Mouse (Mus musculus) G1E (cell line): ENCODE measurements around the gene Rchy1. TPM values are rescaled to one million over a fixed set of nuclear protein-coding genes. Genes with fewer than 3 reads are reported as not detected.
A peak's percentile ranks its signal among the peaks of the same experiment; 100 is the strongest.

Experiments
- ATAC-seq: 2 replicates; pipeline ENCODE4 v1.8.0; 2016; ENCODE audit warnings: mild to moderate bottlenecking; ENCODE audit not compliant: insufficient number of reproducible peaks, poor library complexity, low FRiP score, severe bottlenecking; ENCODE audit errors: extremely low read depth
- DNase-seq: peaks from one replicate; pipeline ENCODE4 v3.0.0; 2012; ENCODE audit warnings: low spot score
- H3K27me3 ChIP-seq: 2 replicates; pipeline ENCODE4 v1.6.1; 2012; ENCODE audit warnings: mild to moderate bottlenecking, low read length, inconsistent platforms; ENCODE audit not compliant: insufficient read depth
- H3K36me3 ChIP-seq: replicated peaks from 2 replicates; pipeline ENCODE3; 2012; ENCODE audit warnings: mild to moderate bottlenecking, inconsistent platforms
- H3K4me1 ChIP-seq: 2 replicates; pipeline ENCODE4 v1.6.1; 2012; ENCODE audit warnings: low read depth, low read length, inconsistent platforms, mixed read lengths; ENCODE audit not compliant: insufficient read depth
- H3K4me3 ChIP-seq: 2 replicates; pipeline ENCODE4 v1.5.1; 2012; ENCODE audit warnings: low read depth, mild to moderate bottlenecking, inconsistent platforms, low read length, moderate library complexity, mixed read lengths
- H3K9me3 ChIP-seq: replicated peaks from 2 replicates; pipeline ENCODE4 v1.6.1; 2012; ENCODE audit warnings: inconsistent platforms
- CTCF ChIP-seq: IDR thresholded peaks from 2 replicates; pipeline ENCODE4 v1.5.1; 2012; ENCODE audit warnings: low read depth, low read length, inconsistent platforms, mixed read lengths
- GATA1 ChIP-seq: IDR thresholded peaks from 2 replicates; pipeline ENCODE4 v1.6.1; 2012; ENCODE audit warnings: borderline replicate concordance, low read length, inconsistent platforms, mixed read lengths
- GATA2 ChIP-seq: IDR thresholded peaks from 2 replicates; pipeline ENCODE4 v1.6.1; 2012; ENCODE audit warnings: low read depth, low read length, inconsistent platforms, borderline replicate concordance
- POLR2AphosphoS5 ChIP-seq: IDR thresholded peaks from 2 replicates; pipeline ENCODE4 v1.6.1; 2012; ENCODE audit warnings: low read depth, low read length, inconsistent platforms; ENCODE audit not compliant: insufficient replicate concordance
- TAL1 ChIP-seq: conservative IDR thresholded peaks from 2 replicates; pipeline ENCODE4 v1.6.1; 2012; ENCODE audit warnings: low read depth, low read length, inconsistent platforms, mixed read lengths
- polyA plus RNA-seq: library from polyadenylated mRNA; stranded (reverse); fragments of >175 nt; gene quantifications from 2 replicates; pipeline ENCODE4 v1.2.3, GENCODE M21; 2012
- total RNA-seq, 2 experiments: library from RNA; stranded (forward) in 1 of 2; stranded (reverse) in 1 of 2; fragments of 200-1000 nt in 1 of 2; fragments of >200 nt in 1 of 2; fragmentation: Nextera tagmentation in 1 of 2; gene quantifications; 2 replicates each; pipeline ENCODE4 v1.2.3; 2014 to 2017

Gene Rchy1
- total RNA-seq (2014; fragmentation: Nextera tagmentation) (51.0 and 60.9 TPM in 2 replicates), total RNA-seq (2017) (59.8 and 64.2 TPM in 2 replicates), polyA plus RNA-seq (11.9 and 12.6 TPM in 2 replicates)

GRCm38 (mm10) chr5:91962639-91963440, at the start of gene Rchy1:
Gene Rchy1 (minus strand): TSS chr5:91963068.
- Histone ChIP-seq H3K36me3 (peaks cover 30% of the 10 kb centered on the region), H3K9me3 (no peaks in the 10 kb centered on the region), H3K4me1 (peaks cover 42% of the 10 kb centered on the region), H3K27me3 (no peaks in the 10 kb centered on the region), H3K4me3 (peak within 1 kb of the TSS; percentile 93)
- ATAC-seq (peak; percentile 89), DNase-seq (peak; percentile 86)
- TF ChIP-seq POLR2AphosphoS5 (no peak), TAL1 (no peak), GATA1 (no peak), GATA2 (no peak), CTCF (no peak)

- ATAC-seq (no peak), DNase-seq (no peak)
- peaks cover 6% of the 10 kb centered on the region for H3K27me3 ChIP-seq
- H3K4me1 ChIP-seq = no peaks in the 10 kb centered on the region
- no peak overlapping the region for H3K4me3 ChIP-seq
- TF ChIP-seq GATA2 (no peak), CTCF (no peak), GATA1 (no peak), POLR2AphosphoS5 (no peak), TAL1 (no peak)
- no peaks in the 10 kb centered on the region for H3K36me3 ChIP-seq
- no peaks in the 10 kb centered on the region for H3K9me3 ChIP-seq
Observed at GRCm38 (mm10) chr5:92011756-92012155, 48.9 kb upstream of the Rchy1 start.

- TF ChIP-seq CTCF = no peak
- no peak for TF ChIP-seq POLR2AphosphoS5
- TF ChIP-seq TAL1 = no peak
- no peak for TF ChIP-seq GATA1
- TF ChIP-seq GATA2 = no peak
- H3K9me3 ChIP-seq = no peaks in the 10 kb centered on the region
- no peak for ATAC-seq
- H3K36me3 ChIP-seq = no peaks in the 10 kb centered on the region
- H3K27me3 ChIP-seq = peaks cover 6% of the 10 kb centered on the region
- DNase-seq = no peak
- H3K4me1 ChIP-seq = no peaks in the 10 kb centered on the region
- H3K4me3 ChIP-seq = no peak overlapping the region
Observed at GRCm38 (mm10) chr5:92009827-92010226, 47.0 kb upstream of the Rchy1 start.

GRCm38 (mm10) chr5:92003011-92003410, 40.1 kb upstream of the Rchy1 start:
- DNase-seq (no peak), ATAC-seq (peak; percentile 45; the same call in 1 of the 2 replicates)
- Histone ChIP-seq H3K4me3 (no peak overlapping the region), H3K36me3 (no peaks in the 10 kb centered on the region), H3K27me3 (no peaks in the 10 kb centered on the region), H3K9me3 (peaks cover 3% of the 10 kb centered on the region), H3K4me1 (peaks cover 11% of the 10 kb centered on the region)
- TF ChIP-seq GATA2 (no peak), GATA1 (no peak), CTCF (no peak), TAL1 (no peak), POLR2AphosphoS5 (no peak)

GRCm38 (mm10) chr5:92000770-92001169, 37.9 kb upstream of the Rchy1 start:
- Histone ChIP-seq H3K36me3 (no peaks in the 10 kb centered on the region), H3K4me3 (peak overlapping the region; percentile 37; the same call in 1 of the 2 replicates), H3K9me3 (peaks cover 3% of the 10 kb centered on the region), H3K27me3 (no peaks in the 10 kb centered on the region), H3K4me1 (peaks cover 11% of the 10 kb centered on the region)
- TF ChIP-seq POLR2AphosphoS5 (no peak), CTCF (no peak), TAL1 (no peak), GATA2 (no peak), GATA1 (no peak)
- DNase-seq (peak; percentile 57), ATAC-seq (peak; percentile 100)

GRCm38 (mm10) chr5:91994546-91994945, 31.7 kb upstream of the Rchy1 start:
- no peaks in the 10 kb centered on the region for H3K9me3 ChIP-seq
- no peak for DNase-seq
- H3K36me3 ChIP-seq = no peaks in the 10 kb centered on the region
- no peaks in the 10 kb centered on the region for H3K4me1 ChIP-seq
- TF ChIP-seq TAL1 = no peak
- no peak for TF ChIP-seq CTCF
- TF ChIP-seq POLR2AphosphoS5 = no peak
- TF ChIP-seq GATA1 = no peak
- TF ChIP-seq GATA2 = no peak
- no peak overlapping the region for H3K4me3 ChIP-seq
- no peak for ATAC-seq
- peaks cover 17% of the 10 kb centered on the region for H3K27me3 ChIP-seq
